In genomic region chr15:19010829-19011228, GRCm38 (mm10) we compare ENCODE assay signal across 17 mouse cellular contexts.
"Had no signal": no experiment of that assay in that cellular context is flagged by ENCODE, and none has a peak within 500 bp of the region (broad histone marks: within the 10 kb centered on the region; RNA-seq: fewer than 3 reads in every experiment).

No protein-coding gene starts in this region.

- H3K9me3 ChIP-seq: liver, embryonic 15.5 days; lung, embryonic 15.5 days; midbrain, embryonic 13.5 days; midbrain, embryonic 15.5 days; neural tube, embryonic 12.5 days; stomach, embryonic 15.5 days had no signal

- H3K27ac ChIP-seq: liver, embryonic 15.5 days; lung, embryonic 15.5 days; macrophage; midbrain, embryonic 13.5 days; midbrain, embryonic 15.5 days; neural tube, embryonic 12.5 days; stomach, embryonic 15.5 days; stomach, postnatal 0 days had no signal

- ATAC-seq: liver, postnatal 0 days; lung, postnatal 0 days; midbrain, embryonic 13.5 days; midbrain, embryonic 15.5 days had no signal

- H3K27me3 ChIP-seq: liver, embryonic 15.5 days; lung, embryonic 15.5 days; midbrain, embryonic 13.5 days; midbrain, embryonic 15.5 days; neural tube, embryonic 12.5 days; stomach, embryonic 15.5 days had no signal

- H3K4me3 ChIP-seq: liver, embryonic 15.5 days; lung, embryonic 15.5 days; midbrain, embryonic 13.5 days; midbrain, embryonic 15.5 days; neural tube, embryonic 12.5 days; stomach, embryonic 15.5 days had no signal

- DNase-seq: liver, postnatal 0 days; lung, adult 2 months; lung, postnatal 14 days; lung, postnatal 36 days; right cerebral cortex, postnatal 14 days; thymus, adult 2 months; thymus, postnatal 25 days; thymus, postnatal 4 days had no signal

- H3K36me3 ChIP-seq: liver, embryonic 15.5 days; lung, embryonic 15.5 days; neural tube, embryonic 12.5 days; stomach, embryonic 15.5 days had no signal

- H3K9ac ChIP-seq: liver, embryonic 15.5 days; liver, postnatal 0 days; lung, embryonic 15.5 days; midbrain, embryonic 13.5 days; midbrain, embryonic 15.5 days; neural tube, embryonic 12.5 days; stomach, embryonic 15.5 days had no signal

- H3K4me2 ChIP-seq: liver, embryonic 15.5 days; lung, embryonic 15.5 days; midbrain, embryonic 13.5 days; midbrain, embryonic 15.5 days; neural tube, embryonic 12.5 days; stomach, embryonic 15.5 days had no signal

- H3K4me1 ChIP-seq: liver, embryonic 15.5 days; lung, embryonic 15.5 days; midbrain, embryonic 13.5 days; midbrain, embryonic 15.5 days; neural tube, embryonic 12.5 days; stomach, embryonic 15.5 days had no signal
